Mouse (Mus musculus) CD4-positive naive resting alpha-beta T cell, adult 57 days (primary cell): ENCODE data around the gene Wfdc18. TPM values are rescaled to one million over a fixed set of nuclear protein-coding genes. Genes with fewer than 3 reads are reported as not detected.

ENCODE experiments used
- total RNA-seq: library from RNA; stranded (reverse); gene quantifications from one replicate; pipeline ENCODE4 v1.2.4, GENCODE M21; 2023

The Wfdc18 gene
- total RNA-seq = not detected

DNA sequence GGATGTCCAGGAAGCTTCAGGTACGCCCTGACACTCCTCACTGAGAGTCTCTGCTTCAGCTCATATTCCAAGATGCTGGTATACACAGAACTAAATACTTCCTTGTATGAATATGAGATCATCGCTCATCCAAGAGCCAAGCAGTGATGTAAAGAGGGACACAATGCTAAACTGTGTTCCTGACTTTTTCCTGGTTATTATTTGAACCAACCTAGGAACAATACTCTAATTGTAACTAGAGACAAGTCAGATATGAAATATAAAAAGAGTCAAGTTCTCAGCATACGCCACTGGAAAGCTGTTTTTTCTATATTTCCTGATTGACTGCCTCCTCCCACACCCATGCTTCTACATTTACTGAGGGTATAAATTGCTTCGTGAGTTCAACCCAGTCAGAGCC, at the start of gene Wfdc18:
Gene Wfdc18 (plus strand): TSS at position 301 of the 400 bp plus-strand sequence.

DNA sequence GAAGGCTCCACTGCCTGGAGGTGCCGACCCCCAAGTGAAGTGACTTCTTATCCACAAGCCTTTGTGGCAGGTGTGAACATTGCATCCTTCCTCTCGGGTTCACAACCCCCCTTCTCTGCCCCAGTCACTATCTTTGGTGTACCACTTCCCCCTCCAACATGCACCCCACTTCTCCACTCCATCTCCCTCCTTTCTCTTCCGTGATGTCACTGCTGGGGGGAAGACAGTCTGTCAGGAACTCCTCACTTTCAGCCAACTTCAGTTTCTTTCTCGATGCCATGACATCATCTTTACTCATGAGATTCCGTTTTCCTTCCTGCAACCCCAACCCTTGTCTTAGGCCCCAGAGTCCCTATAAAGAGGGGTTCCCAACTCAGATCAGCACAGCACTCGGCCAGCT, 46.6 kb upstream of the Wfdc18 start, which contains the start of gene Ccl4:
Gene Ccl4 (plus strand): TSS at position 381 of the 400 bp plus-strand sequence.

GRCm38 (mm10) chr11:83703705-83704104, 5.1 kb upstream of the Wfdc18 start, which contains the start of gene Wfdc17:
TSS of gene Wfdc17 (plus strand) at chr11:83703991.

GRCm38 (mm10) chr11:83746681-83747080, 37.9 kb downstream of the Wfdc18 start, which contains the start of gene Wfdc21:
TSS of gene Wfdc21 (plus strand) at chr11:83746940.

GRCm38 (mm10) chr11:83753581-83754181, 44.9 kb downstream of the Wfdc18 start, which contains the start of gene Heatr6:
TSS of gene Heatr6 (plus strand) at chr11:83753696.

Other genes with a start within 250 kb of the Wfdc18 start
- not detected for gene Mmp28, start 245.9 kb upstream of the Wfdc18 start, total RNA-seq
- gene Taf15, start 235.9 kb upstream of the Wfdc18 start, total RNA-seq = 139 TPM
- 0.62 TPM for gene Heatr9, start 186.8 kb upstream of the Wfdc18 start, total RNA-seq
- 55.9 TPM for gene Ccl5, start 178.5 kb upstream of the Wfdc18 start, total RNA-seq
- not detected for gene Ccl9, start 130.4 kb upstream of the Wfdc18 start, total RNA-seq
- gene Ccl6, start 115.9 kb upstream of the Wfdc18 start, total RNA-seq = 7.0 TPM
- not detected for gene Rpl9-ps1, start 63.4 kb upstream of the Wfdc18 start, total RNA-seq
- gene Ccl3, start 59.7 kb upstream of the Wfdc18 start, total RNA-seq = 6.0 TPM
- 9.0 TPM for gene Ccl4, start 46.4 kb upstream of the Wfdc18 start, total RNA-seq
- gene Wfdc17, start 5.0 kb upstream of the Wfdc18 start, total RNA-seq = not detected
- not detected for gene Wfdc21, start 37.9 kb downstream of the Wfdc18 start, total RNA-seq
- gene Heatr6, start 44.7 kb downstream of the Wfdc18 start, total RNA-seq = 29.7 TPM
- not detected for gene Hnf1b, start 141.0 kb downstream of the Wfdc18 start, total RNA-seq
- gene Ddx52, start 233.0 kb downstream of the Wfdc18 start, total RNA-seq = 34.6 TPM